Mouse (Mus musculus): ENCODE results near the gene Kpna7.
A peak's percentile ranks its signal among the peaks of the same experiment; 100 is the strongest.
"Not testable (repeated sequence)": the region's sequence is repeated elsewhere in the genome, so short reads cannot be mapped to it uniquely, and the experiment has no call there.

Kpna7 gene

DNA sequence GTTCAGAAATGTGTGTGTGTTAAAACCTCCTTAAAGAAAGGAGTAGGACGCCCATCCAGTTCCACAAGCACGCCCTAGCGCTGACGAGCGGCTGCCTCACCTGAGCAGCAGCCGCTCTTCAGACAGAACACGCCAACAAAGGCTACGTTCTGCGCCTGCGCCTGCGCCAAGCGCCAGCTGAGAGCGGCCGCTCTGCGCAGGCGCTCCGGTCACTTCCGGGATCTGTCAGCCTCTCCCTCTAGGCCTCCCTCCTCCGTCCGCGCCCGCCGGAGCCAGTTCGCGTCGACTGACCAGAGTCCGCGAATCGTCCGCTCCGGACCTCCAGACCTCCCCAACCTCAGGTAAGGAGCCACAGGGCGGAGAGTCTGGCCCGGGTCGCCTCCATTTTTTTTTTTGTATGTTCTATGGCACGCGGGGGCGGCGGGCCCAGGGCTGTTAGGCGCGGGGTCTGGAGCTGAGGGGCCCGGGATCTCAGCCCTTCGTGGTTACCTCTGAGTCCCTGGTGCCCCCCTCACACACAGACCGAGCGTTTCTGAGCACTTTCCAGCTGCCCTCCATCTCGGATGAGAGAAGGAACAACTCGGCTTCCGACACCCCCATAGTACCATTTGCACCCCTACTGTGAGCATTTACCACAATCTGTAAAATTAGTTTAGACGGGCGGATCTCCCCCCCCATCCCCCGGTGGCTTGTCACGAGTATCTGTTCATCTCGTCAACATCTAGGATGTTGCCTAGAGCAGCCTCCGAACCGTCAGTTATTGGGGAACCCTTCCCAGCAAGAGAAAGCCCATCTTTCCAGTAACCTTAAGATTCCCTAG, at the start of gene Kpna7, which contains the start of gene Arpc1a:
Kpna7 (minus strand) TSS at position 399 of the 820 bp plus-strand sequence.
Arpc1a (plus strand) TSS at position 199 of the 820 bp plus-strand sequence.
- DNase-seq, result peak; percentile 96

DNA sequence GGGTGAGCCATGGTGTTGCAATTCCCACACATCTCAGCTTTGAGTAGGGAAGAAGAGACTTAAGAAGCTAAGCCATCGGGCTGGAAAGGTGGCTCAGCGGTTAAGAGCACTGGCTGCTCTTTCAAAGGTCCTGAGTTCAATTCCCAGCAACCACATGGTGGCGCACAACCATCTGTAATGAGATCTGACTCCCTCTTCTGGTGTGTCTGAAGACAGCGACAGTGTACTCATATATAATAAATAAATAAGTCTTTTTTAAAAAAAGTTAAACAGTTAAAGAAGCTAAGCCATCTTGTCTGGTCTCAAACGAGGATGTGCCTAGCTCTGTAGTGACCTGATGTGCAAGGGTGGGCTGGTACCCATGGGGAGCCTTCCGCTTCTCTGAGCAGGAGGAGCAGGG, 49.4 kb upstream of the Kpna7 start:
- DNase-seq, result not testable (repeated sequence)

DNA sequence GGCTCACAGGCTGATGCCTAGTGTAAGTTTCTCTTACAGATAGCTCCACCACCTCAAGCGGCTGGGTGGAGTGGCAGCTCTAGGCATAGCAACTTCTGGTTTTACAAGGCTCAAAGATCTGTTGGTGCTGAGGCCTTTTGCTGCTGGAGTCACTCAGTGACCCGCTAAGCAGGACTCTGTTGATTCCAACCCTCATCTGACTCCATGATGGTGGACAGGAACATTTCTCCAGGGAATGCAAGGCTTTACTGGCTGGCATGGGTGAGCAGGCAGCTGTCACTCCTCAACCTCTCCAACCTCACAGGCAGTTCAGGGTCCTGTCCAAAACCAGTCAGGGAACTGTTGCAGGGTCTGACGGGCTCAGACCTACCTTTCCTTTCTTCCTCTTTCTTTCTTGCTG, 47.2 kb upstream of the Kpna7 start:
- DNase-seq, result no peak

DNA sequence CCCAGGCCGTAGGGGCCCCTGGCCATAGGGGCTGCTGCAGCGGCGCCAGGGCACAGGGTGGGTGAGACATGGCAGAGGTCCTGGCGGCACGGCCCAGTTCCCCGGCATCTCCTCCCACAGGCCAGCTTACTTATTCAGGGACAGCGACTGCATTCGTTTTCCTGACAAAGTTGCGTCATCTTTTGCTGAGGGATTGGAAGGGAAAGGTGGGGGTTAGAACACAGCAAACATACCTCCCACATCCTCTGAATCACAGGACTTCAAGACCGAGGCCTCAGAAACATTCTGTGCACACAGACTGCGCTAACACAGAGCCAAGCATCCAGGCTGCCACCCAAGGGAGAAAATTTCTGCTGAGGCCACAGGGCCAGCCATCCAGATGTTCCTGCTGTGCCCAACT, 46.4 kb upstream of the Kpna7 start:
- no peak for DNase-seq

DNA sequence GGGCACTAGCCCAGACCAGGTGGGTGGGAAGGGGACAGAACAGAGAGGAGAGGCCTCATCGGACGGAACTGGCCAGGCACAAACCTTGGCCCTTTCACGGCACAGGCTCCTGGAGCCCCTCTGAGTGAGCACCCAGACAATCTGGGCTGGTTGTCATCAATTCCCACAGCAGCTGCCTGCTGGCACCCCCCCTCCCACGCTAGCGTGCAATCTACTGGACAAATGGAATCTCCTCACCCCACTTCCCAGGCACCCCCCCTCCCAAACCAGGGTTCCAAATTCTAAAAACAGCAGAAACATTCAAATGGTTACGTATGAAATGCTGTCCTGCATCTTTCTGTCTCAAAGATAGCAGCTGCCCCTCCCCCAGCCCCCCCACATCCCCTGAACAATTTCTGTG, 45.9 kb upstream of the Kpna7 start:
- DNase-seq, result not testable (repeated sequence)

DNA sequence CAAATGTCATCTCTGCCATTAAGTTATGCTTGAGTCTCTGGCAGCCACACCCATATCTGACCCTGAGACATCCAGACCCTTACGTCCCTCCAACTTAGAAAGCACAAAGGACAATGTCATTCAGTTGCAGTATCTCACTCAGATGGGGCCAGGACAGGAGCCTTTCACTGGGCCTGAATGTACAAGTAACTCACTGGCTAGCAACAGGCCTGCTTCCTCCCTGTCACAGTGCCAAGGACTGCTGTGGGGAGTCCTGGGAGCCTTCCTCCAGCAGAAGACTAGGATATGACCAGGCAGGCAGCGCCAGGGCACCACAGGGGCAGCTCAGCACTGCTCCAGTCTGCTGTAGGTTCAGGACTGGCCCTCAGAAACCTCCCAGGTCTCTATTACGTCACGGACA, 45.3 kb upstream of the Kpna7 start:
- DNase-seq, result no peak

DNA sequence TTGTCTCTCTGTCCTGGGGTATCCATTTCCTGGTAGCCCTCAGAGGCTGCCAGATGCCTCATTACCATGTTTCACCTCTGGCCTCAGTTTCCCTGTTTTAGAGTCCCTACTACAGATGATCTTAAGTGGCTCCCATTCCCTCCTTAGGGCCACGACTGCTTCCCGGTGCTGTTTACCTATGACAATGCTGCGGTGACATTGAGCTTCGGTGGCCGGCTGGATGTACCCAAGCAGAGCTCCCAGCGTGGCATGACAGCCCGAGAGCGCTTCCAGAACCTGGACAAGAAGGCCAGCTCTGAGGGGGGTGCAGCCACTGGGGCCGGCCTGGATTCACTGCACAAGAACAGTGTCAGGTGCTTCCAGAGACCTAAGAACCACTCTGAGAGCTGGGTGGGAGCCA, 42.8 kb upstream of the Kpna7 start:
- DNase-seq, result no peak

DNA sequence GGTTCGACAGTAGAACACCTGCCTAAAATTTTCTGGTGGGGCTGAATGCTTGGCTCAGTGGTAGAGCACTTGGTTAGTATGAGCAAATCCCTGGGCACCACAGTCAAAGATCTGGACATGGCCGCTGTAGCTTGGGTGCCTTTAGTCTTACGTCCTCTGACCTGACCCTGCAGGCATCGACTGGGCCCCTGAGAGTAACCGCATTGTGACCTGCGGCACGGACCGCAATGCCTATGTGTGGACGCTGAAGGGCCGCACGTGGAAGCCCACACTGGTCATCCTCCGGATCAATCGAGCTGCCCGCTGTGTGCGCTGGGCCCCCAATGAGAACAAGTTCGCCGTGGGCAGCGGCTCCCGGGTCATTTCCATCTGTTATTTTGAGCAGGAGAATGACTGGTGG, 39.6 kb upstream of the Kpna7 start:
- DNase-seq, result no peak

DNA sequence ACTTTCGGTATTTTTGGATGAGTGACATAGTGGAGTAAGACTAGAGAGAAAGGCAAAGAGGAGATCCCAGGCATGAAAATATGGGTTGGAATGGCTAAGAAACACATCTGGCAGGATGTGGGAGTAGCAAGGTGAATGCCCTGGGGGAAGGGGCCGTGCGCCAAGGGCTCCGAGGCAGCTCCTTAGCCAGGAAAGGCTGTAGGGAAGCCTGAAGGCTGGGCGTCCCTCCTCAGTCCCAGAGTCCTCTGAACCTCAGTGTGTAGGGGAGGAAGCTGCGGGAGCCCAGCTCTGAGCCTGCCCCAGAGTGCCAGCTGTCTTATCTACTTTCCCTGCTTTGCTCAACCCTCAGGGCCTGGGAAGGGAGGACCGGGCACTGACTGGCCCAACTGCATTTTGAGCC, 37.1 kb upstream of the Kpna7 start:
- no peak for DNase-seq

DNA sequence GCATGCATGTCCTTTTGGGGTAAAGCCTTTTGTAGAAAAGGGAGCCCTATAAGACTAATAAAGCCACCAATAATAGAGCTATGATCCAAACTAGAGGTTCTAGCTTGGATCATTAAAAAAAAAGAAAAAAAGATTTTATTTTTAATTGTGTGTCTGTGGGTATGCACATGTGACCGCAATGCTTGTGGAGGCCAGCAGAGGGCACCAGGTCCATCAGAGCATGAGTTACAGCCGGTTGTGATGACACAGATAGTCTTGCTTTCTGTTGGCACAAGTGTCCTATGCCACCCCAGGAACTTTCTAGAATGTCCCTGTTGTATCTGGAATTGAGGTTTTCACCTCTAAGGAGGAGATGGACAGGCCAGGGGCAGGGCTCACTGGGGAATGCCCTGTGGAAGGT, 35.6 kb upstream of the Kpna7 start:
- peak; percentile 39 for DNase-seq

DNA sequence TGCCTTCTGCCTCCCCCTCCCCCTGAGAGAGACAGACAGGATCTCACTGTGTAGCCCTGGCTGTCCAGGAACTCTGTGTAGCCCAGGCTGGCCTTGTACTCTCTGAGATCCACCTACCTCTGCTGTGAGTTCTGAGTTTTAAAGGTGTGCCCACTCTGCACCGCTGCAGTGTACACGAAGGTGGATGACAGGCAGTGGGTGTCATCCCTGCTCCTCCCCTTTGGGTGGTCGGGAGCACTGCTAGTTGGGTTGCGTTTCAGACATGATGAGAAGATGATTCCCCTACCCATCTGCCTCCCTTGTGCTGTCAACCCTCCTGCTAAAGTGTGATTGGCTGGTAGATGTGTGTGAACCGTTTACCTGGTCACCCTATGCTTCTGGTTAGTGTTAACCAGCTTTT, 34.6 kb upstream of the Kpna7 start:
- DNase-seq, result no peak

DNA sequence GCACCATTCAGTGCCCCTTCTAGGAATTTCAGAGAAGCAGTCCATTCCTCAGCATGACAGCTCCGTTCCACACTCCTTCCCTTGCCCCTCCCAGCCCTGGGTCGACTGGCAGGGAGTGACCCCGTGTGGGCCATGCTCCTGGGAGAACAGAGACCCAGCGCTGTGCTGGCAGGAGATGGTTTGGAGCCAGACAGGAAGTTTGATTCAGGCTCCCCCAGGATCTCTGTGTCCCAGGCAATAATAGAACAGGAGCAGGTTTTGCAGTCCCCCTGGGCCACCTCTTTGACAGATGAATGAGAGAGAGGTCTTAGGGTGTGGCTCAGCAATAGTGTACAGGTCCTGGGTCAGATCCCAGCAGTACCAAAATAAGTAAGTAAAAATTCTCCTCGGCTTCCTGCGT, 34.2 kb upstream of the Kpna7 start:
- DNase-seq, result no peak

DNA sequence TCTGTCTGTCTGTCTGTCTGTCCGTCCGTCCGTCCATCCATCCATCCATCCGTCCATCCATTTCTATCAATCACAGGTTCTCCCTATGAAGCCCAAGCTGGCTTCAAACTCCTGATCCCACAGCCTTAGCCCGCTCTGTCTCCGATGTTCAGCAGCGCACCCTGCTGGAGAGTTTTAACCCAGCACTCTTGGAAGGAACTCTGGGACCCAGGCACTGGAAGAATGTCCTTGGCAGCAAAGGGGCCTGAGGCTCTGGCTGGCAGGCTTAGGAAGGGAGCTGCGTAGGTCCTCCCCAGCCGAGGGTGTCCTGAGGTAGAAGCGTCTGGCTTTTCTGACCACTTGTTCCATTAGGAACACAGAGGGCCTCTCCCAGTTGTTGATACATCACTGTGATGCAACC, 33.1 kb upstream of the Kpna7 start:
- DNase-seq, result peak; percentile 76

DNA sequence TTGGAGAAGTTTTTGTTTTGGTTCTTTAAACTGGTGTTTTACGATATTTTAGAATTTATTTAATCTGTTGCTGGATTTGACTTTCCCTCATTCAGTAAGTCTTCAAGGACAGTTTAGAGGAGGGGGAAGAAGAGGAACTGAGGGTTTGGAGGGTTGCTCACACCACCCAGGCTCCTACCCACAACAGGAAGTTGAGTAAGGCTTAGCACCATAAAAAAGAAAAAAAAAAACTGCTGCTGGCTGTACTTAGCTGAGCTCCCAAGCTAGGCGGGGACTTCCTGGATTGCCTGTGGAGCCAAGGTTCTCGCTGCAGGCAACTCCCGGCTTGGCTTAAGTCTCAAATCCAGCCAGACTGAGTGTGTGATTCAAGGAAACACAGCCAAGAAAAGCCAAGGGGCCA, 32.5 kb upstream of the Kpna7 start:
- peak; percentile 69 for DNase-seq

DNA sequence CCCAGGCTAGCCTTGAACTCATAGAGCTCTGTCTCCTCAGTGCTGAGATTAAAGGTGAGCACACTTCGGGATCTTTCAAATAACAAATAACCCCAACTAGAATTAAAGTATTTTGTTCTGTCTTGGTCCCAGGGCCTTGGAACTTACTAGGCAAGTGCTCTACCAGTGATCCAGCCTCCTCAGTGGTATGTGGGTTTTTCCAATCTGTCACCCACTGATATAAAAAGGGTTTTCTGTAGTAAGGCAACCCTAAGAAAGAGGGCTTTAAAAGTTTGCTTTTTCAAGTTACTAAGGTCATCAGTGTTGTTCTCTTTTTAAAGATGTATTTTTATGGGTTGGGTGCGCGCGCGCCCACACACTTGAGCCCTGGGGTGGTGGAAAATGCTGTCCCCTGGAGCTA, 31.9 kb upstream of the Kpna7 start:
- no peak for DNase-seq

DNA sequence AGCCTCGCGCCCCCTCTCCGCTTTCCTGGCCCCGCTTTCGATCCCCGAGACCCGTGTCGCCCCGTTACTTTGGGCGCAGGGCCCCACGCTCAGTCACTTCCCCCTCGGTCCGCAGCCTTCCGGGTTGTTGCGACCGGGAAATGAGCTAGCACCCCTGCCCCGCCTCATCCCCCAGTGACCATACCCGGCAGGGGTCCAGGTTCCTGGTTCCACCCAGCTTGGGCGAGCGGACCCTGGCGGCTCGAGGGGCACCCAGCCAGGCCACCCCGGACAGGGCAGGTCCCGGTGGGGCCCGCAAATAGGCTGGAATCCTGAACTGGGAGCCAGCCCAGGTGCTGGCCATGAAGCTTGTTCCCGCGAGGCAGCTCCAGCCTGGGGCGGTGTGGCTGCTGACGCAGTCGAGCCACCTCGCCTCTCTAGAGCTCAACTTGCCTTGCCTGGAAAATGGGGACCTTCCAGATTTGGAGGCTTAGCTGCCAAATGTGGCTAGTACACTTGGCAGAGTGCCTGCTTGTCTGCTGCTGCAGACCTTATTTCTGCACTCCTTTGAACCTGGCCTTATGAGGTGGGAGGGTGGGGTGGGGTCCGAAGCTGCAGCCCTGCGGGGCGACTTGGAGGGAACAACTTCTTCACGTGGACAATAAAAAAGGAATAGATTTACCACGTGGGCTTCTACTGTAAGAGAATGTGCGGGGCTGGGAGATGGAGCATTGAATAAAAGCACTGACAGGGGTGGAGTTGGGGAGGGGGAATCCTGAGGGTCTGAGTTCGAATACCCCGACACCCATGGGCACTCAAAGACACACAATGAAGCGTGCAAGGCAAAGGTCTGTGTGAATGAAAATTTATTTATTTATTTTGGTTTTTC, 31.0 kb upstream of the Kpna7 start:
- DNase-seq, result no peak

DNA sequence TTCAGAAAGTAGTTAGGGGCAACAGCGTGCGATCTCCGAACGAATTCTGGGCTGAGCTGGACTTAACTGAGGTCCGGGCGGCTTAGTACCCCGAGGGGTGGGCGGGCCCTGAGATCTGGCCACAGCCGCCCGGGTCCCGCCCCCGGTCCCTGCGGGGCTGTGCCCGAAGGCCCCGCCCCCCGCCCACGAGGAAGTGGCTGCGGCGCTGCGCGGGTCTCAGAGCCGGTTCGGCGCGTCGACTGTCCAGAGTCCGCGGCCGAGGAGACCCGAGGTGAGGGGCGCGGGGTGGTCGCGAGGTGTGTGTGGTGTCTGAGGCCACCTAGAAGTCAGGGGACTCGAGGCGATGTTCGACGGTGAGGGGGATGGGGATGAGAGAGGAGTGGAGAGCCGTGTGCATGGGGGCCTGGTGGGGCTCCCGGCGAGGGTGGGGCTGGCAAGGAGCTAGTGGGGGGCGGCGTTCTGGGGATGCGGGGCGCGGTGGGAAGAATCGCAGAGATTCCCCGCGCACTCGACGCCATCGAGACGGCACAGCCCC, 30.3 kb upstream of the Kpna7 start, which contains the start of gene Arpc1b:
Arpc1b (plus strand) TSS at position 145 of the 535 bp plus-strand sequence.
- DNase-seq, result peak; percentile 77

DNA sequence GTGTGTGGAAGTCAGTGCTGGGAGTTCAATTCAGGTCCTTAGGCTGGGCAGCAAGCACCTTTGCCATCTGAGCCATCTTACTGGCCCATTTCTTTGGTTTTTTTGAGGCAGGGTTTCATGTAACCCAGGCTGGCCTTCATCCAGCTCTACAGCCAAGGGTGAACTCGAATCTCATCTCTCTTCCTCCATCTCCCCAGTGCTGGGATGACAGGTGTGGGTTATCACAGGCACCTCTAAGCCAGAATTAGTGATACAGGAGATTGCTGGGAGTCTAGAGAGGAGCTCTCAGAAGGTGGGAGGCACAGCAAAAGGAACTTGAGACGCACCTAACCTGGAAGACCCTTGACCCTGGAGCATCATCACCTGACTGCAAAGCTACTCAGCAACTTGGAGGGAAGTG, 29.6 kb upstream of the Kpna7 start:
- DNase-seq, result no peak

DNA sequence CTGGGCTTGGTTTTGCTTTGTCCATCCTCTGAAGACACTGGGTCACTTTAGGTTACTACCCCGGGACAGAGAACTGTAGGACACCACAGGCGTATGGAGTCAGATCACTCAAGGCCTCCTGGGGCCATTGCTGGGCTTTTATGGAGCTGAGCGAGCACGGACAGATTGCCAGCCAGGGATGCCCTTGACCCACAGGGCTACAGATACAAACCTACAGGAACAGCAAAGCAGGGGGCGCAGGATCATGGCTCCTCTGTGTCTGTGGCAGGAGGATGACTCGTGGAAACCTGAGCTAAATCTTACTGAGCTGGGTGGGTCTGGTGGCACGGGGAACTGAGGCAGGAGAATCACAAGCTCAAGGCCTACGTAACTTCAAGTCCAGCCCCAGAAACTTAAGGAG, 28.7 kb upstream of the Kpna7 start:
- no peak for DNase-seq

DNA sequence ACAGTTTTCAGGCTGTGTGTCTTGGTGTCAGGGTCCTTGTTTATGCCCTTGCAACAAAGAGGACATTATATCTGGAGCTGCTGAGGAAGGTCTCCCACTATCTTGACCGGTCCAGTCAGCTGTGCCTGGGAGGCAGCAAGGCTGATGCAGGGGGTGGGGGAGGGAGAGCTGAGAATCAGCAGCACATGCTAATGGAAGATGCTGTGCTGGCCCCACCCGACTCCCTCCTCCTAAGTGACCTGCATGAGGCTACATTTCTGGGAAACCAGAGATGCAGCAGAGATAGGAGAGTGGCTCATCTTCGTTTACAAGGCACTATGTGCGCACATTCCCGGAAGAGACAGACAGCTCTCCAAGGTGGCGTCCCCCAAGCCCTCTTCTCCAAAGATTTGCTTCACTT, 26.6 kb upstream of the Kpna7 start:
- no peak for DNase-seq

DNA sequence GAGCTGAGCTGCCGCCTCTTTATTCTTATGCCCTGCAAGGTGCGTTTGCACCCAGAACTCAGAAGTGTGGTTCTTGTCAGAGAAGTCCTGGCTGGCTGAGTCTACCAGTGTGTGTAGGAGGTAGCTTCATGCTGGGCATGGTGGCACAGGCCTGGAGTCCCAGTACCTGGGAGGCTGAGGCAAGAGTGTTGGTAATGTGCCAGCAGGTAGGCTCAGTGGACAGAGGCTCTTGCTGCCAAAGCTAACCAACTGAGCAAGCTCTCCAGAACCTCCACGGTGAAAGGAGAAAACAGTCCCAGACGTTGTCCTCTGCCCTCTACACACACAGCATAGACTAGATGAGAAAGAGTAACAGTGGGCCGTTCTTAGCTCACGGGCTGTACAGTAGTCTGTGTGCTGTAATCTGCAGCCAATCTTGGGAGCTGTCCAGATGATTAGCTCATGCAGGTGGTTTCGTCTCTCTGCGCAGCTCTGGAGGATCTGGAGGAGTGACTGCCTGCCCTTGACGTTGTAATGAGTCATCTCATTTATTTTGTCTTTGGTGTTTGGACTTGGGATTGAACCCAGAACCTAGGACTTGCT, 22.0 kb upstream of the Kpna7 start:
- DNase-seq, result no peak

DNA sequence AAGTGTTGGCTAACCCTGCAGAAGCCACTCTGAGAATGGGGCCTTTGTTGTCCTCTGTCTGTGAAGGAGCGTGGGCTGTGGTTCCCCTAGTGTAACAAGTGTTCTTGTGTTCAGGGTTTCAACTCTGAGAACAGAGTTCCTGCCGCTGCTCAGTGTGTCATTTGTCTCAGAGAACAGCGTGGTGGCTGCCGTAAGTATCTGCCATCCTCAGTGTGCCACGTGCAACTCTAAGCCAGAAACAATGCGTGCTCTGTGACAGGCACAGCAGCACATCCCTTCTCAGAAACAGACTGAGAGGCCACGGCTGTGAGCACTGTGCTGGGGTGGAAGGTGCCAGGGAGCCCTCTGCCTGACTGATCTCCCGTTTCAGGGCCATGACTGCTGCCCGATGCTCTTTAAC, 20.5 kb upstream of the Kpna7 start:
- DNase-seq, result no peak

DNA sequence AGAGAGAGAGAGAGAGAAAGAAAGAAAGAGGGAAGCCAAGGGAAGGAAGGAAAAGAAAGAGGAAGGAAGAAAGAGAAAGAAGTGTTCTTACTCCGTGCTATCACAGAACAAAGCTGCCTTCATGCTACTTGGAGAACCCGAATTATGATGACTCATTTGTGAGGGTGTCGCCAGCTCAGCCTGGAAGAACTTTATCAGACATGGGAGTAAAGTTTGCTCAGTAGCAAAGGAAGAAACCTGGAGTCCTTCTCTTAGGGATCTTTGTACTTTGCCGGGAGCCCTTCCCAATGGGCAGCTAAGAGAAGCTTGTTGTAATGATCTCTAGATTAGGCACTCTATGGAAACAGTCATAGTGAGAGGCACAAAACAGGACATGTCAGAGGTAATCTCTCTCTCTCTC, 18.9 kb upstream of the Kpna7 start:
- DNase-seq, result no peak

Measured in thymus, postnatal 14 days (tissue).